Mouse (Mus musculus): Measurements from ENCODE around the gene Prkce.

DNA sequence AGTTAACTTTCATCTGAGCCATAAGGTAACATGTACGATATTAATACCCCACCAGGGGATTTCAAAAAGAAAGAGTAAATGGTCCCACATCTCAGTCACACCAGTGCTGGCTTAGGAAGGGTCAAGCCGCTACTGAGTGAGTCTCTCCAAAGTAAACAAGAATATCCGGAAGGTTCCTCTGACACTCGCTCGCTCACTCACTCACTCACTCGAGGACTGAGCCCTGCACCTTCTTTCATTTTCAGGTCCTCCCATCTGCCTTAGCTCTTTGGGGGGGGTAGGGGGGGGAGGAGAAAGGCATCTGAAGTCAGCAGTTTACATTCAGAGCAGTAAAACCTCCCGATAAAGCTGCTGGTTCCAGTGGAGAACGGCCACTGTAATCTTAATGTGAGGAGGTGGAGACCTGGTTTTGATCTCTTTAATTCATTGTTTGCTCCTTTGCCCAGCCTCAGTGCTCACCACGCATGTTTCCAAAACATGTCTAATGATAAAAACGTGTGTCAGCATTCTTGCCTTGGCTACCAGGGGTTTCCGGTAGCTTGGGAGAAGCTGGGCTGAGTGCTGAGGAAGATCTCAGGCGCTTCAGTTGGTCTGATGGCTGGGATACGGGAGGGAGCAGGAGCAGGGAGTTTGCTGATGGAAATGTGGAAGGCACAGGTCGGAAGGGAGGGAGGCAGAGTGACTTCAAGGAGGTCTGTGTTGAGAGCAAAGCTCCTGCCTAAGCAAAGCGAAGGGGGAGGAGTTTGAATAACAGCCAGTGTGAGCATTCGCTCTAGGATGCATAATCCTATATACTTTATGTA lies 161.9 kb downstream of the Prkce start:
- TF ChIP-seq CTCF (IDR thresholded peaks at IDR 0.05; ENCODE audit: low read depth): no peak
- TF ChIP-seq EP300 (IDR thresholded peaks at IDR 0.05; ENCODE audit: low read depth): no peak
